Mouse (Mus musculus) hindbrain, embryonic 11.5 days (tissue): ENCODE measurements around the gene Mien1. TPM values are rescaled to one million over a fixed set of nuclear protein-coding genes. Genes with fewer than 3 reads are reported as not detected.

Experiments
- ATAC-seq: fragments of 200-750 bp; cut with Nextera tagmentation; 2 replicates; pipeline ENCODE4 v1.8.0; 2017; ENCODE audit warnings: mild to moderate bottlenecking, moderate TSS enrichment, moderate library complexity; ENCODE audit not compliant: low FRiP score
- DNase-seq: peaks from one replicate; pipeline ENCODE4 v3.0.0-alpha.2; 2015; ENCODE audit warnings: low spot score
- H3K27ac ChIP-seq: fragments of 300-500 bp; sonication (generic); 2 replicates; pipeline ENCODE4 v1.5.1; 2014; ENCODE audit warnings: mild to moderate bottlenecking, low read depth, low read length
- H3K27me3 ChIP-seq: fragments of 300-500 bp; sonication (generic); 2 replicates; pipeline ENCODE4 v1.6.1; 2014; ENCODE audit warnings: mild to moderate bottlenecking, low read length, moderate library complexity, mixed read lengths; ENCODE audit not compliant: control insufficient read depth, insufficient read depth
- H3K36me3 ChIP-seq: fragments of 300-500 bp; sonication (generic); 2 replicates; pipeline ENCODE4 v1.6.1; 2014; ENCODE audit warnings: mild to moderate bottlenecking, low read length, moderate library complexity, mixed read lengths; ENCODE audit not compliant: control insufficient read depth, insufficient read depth
- H3K4me1 ChIP-seq: fragments of 300-500 bp; sonication (generic); replicated peaks from 2 replicates; pipeline ENCODE4 v1.6.1; 2014; ENCODE audit warnings: low read length, mixed read lengths; ENCODE audit not compliant: control insufficient read depth, insufficient read depth
- H3K4me2 ChIP-seq: fragments of 300-500 bp; sonication (generic); replicated peaks from 2 replicates; pipeline ENCODE4 v1.6.1; 2014; ENCODE audit warnings: mild to moderate bottlenecking, low read depth, low read length
- H3K4me3 ChIP-seq: fragments of 300-500 bp; sonication (generic); 2 replicates; pipeline ENCODE4 v1.5.1; 2014; ENCODE audit warnings: low read depth, low read length
- H3K9ac ChIP-seq: fragments of 300-500 bp; sonication (generic); 2 replicates; pipeline ENCODE4 v1.6.1; 2014; ENCODE audit warnings: low read depth, low read length
- H3K9me3 ChIP-seq: fragments of 300-500 bp; sonication (generic); 2 replicates; pipeline ENCODE4 v1.6.1; 2016; ENCODE audit warnings: low read length; ENCODE audit not compliant: control insufficient read depth
- WGBS: fragments of 180-500 bp; shearing (Covaris S2); extraction: QIAGEN DNeasy Blood & Tissue Kit; methylation state at CpG from one replicate; pipeline ENCODE4 v1.1.7; 2014; 5-methylcytosine and 5-hydroxymethylcytosine counted together
- polyA plus RNA-seq: library from polyadenylated mRNA; unstranded; fragments of >200 nt; fragmentation: Nextera tagmentation; extraction: Ambion mirVana; gene quantifications from 2 replicates; pipeline ENCODE4 v1.2.1, GENCODE M21; 2014

Gene Mien1
- polyA plus RNA-seq, 1 experiment from 2014 or later, result 152 TPM

GRCm38 (mm10) chr11:98406621-98407020 is 32.2 kb downstream of the Mien1 start:
- H3K4me3 ChIP-seq, result no peak overlapping the region
- WGBS, result 77% methylated on average over 6 of the region's 6 CpGs
- peaks cover 4% of the 10 kb centered on the region; the same call in 1 of the 2 replicates for H3K4me1 ChIP-seq
- no peak overlapping the region for H3K27ac ChIP-seq
- no peak overlapping the region for H3K4me2 ChIP-seq
- no peak for DNase-seq
- no peaks in the 10 kb centered on the region for H3K9me3 ChIP-seq
- no peaks in the 10 kb centered on the region for H3K36me3 ChIP-seq
- no peak for ATAC-seq
- no peak overlapping the region for H3K9ac ChIP-seq
- peaks cover 5% of the 10 kb centered on the region; the same call in 1 of the 2 replicates for H3K27me3 ChIP-seq

- Histone ChIP-seq H3K4me2 (peak overlapping the region; percentile 41), H3K9me3 (no peaks in the 10 kb centered on the region), H3K9ac (peak overlapping the region; percentile 81), H3K27ac (no peak overlapping the region; the same call in 1 of the 2 replicates), H3K4me1 (0 out of 2 replicates have a peak, but pooled peaks cover 2% of the 10 kb centered on the region), H3K27me3 (no peaks in the 10 kb centered on the region), H3K36me3 (no peaks in the 10 kb centered on the region), H3K4me3 (peak overlapping the region; percentile 58)
- ATAC-seq (no peak), DNase-seq (no peak)
- 49% methylated on average over 3 of the region's 3 CpGs for WGBS
Observed at GRCm38 (mm10) chr11:98400816-98401215, 38.0 kb downstream of the Mien1 start.

GRCm38 (mm10) chr11:98400161-98400726 is 38.5 kb downstream of the Mien1 start, which contains the start of gene Pgap3:
Pgap3 (minus strand) TSS chr11:98400490.
- Histone ChIP-seq H3K4me2 (peak within 1 kb of the TSS; percentile 41), H3K9ac (peak within 1 kb of the TSS; percentile 81), H3K27ac (peak within 1 kb of the TSS; percentile 95), H3K9me3 (no peaks in the 10 kb centered on the region), H3K4me3 (peak within 1 kb of the TSS; percentile 58), H3K27me3 (no peaks in the 10 kb centered on the region), H3K36me3 (no peaks in the 10 kb centered on the region), H3K4me1 (0 out of 2 replicates have a peak, but pooled peaks cover 2% of the 10 kb centered on the region)
- WGBS, result 1% methylated on average over 40 of the region's 40 CpGs
- DNase-seq, result peak; percentile 92
- peak; percentile 92 for ATAC-seq

- no peaks in the 10 kb centered on the region for H3K27me3 ChIP-seq
- H3K9ac ChIP-seq, result no peak overlapping the region
- no peak overlapping the region for H3K27ac ChIP-seq
- WGBS, result 89% methylated on average over 7 of the region's 7 CpGs
- no peaks in the 10 kb centered on the region for H3K9me3 ChIP-seq
- H3K36me3 ChIP-seq, result no peaks in the 10 kb centered on the region
- no peak overlapping the region for H3K4me3 ChIP-seq
- ATAC-seq (no peak), DNase-seq (no peak)
- 0 out of 2 replicates have a peak, but pooled peaks cover 2% of the 10 kb centered on the region for H3K4me1 ChIP-seq
- no peak overlapping the region for H3K4me2 ChIP-seq
Observed at GRCm38 (mm10) chr11:98397946-98398345, 40.8 kb downstream of the Mien1 start.

GRCm38 (mm10) chr11:98395041-98395440 is 43.8 kb downstream of the Mien1 start:
- Histone ChIP-seq H3K9me3 (no peaks in the 10 kb centered on the region), H3K4me2 (no peak overlapping the region), H3K9ac (no peak overlapping the region), H3K27me3 (peaks cover 3% of the 10 kb centered on the region; the same call in 1 of the 2 replicates), H3K36me3 (no peaks in the 10 kb centered on the region), H3K4me3 (no peak overlapping the region), H3K4me1 (no peaks in the 10 kb centered on the region), H3K27ac (no peak overlapping the region)
- WGBS, result 59% methylated on average over 4 of the region's 4 CpGs
- ATAC-seq, result no peak
- DNase-seq, result no peak

- Histone ChIP-seq H3K4me2 (no peak overlapping the region), H3K9ac (no peak overlapping the region), H3K36me3 (no peaks in the 10 kb centered on the region), H3K27me3 (peaks cover 3% of the 10 kb centered on the region; the same call in 1 of the 2 replicates), H3K4me3 (no peak overlapping the region), H3K9me3 (no peaks in the 10 kb centered on the region), H3K27ac (no peak overlapping the region), H3K4me1 (no peaks in the 10 kb centered on the region)
- WGBS, result 57% methylated on average over 6 of the region's 6 CpGs
- no peak for ATAC-seq
- DNase-seq, result no peak
Observed at GRCm38 (mm10) chr11:98394301-98394700, 44.5 kb downstream of the Mien1 start.

- no peaks in the 10 kb centered on the region for H3K9me3 ChIP-seq
- no peak overlapping the region for H3K4me3 ChIP-seq
- ATAC-seq, result no peak
- H3K4me1 ChIP-seq, result no peaks in the 10 kb centered on the region
- H3K9ac ChIP-seq, result no peak overlapping the region
- DNase-seq, result no peak
- peaks cover 3% of the 10 kb centered on the region for H3K27me3 ChIP-seq
- H3K27ac ChIP-seq, result no peak overlapping the region
- H3K4me2 ChIP-seq, result no peak overlapping the region
- no peaks in the 10 kb centered on the region for H3K36me3 ChIP-seq
- 80% methylated on average over 6 of the region's 6 CpGs for WGBS
Observed at GRCm38 (mm10) chr11:98393317-98393716, 45.5 kb downstream of the Mien1 start.

GRCm38 (mm10) chr11:98392645-98393044 is 46.1 kb downstream of the Mien1 start:
- H3K9ac ChIP-seq, result no peak overlapping the region

GRCm38 (mm10) chr11:98392034-98392433 is 46.8 kb downstream of the Mien1 start:
- DNase-seq, result no peak
- H3K9ac ChIP-seq, result no peak overlapping the region
- no peaks in the 10 kb centered on the region for H3K36me3 ChIP-seq
- ATAC-seq, result no peak
- H3K4me2 ChIP-seq, result no peak overlapping the region
- H3K4me1 ChIP-seq, result no peaks in the 10 kb centered on the region
- H3K27me3 ChIP-seq, result peaks cover 10% of the 10 kb centered on the region
- H3K4me3 ChIP-seq, result no peak overlapping the region
- no peak overlapping the region for H3K27ac ChIP-seq
- no peaks in the 10 kb centered on the region for H3K9me3 ChIP-seq
- WGBS, result 19% methylated on average over 8 of the region's 8 CpGs

More at GRCm38 (mm10) chr11:98392645-98393044, 46.1 kb downstream of the Mien1 start:
- no peak for ATAC-seq
- Histone ChIP-seq H3K4me1 (no peaks in the 10 kb centered on the region), H3K27ac (no peak overlapping the region), H3K4me3 (no peak overlapping the region), H3K9me3 (no peaks in the 10 kb centered on the region), H3K27me3 (peaks cover 4% of the 10 kb centered on the region), H3K4me2 (no peak overlapping the region), H3K36me3 (no peaks in the 10 kb centered on the region)
- DNase-seq, result no peak
- WGBS, result 44% methylated on average over 4 of the region's 4 CpGs
